Mouse (Mus musculus): ENCODE measurements around the gene Sv2a.
A peak's percentile ranks its signal among the peaks of the same experiment; 100 is the strongest.
"Not testable (repeated sequence)": the region's sequence is repeated elsewhere in the genome, so short reads cannot be mapped to it uniquely, and the experiment has no call there.

The Sv2a gene

DNA sequence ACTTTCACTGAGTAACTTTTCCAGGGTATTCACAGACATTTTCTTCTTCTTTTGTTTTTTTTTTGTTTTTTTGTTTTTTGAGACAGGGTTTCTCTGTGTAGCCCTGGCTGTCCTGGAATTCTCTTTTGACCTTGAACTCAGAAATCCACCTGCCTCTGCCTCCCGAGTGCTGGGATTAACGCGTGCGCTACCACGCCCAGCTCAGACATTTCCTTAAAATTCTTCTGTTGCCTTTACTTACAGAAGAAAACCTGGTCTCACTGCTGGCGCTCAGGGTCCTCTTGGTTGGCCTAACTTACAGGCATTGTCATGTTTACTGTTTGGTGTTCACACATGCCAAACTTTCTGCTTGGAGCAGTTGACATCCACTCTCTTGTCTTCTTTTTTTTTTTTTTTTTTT, 5.7 kb upstream of the Sv2a start:
- DNase-seq: no peak

DNA sequence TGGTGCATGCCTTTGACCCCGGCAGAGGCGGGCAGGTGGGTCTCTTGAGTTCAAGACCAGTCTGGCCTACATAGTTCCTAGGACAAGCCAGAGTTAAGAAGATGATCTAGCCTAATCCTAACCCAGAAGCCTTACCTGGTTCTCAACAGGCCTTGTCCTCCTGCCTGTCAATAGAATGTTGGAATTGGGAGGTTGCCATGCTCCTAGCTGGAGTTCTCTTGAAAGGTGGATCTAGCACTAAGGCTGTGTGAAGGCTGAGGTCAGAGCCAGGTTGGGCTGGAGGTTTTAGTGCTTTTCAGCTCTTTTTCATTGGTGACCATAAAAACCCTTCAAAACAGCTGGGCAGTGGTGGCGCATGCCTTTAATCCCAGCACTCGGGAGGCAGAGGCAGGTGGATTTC, 2.5 kb upstream of the Sv2a start:
- no peak for DNase-seq

DNA sequence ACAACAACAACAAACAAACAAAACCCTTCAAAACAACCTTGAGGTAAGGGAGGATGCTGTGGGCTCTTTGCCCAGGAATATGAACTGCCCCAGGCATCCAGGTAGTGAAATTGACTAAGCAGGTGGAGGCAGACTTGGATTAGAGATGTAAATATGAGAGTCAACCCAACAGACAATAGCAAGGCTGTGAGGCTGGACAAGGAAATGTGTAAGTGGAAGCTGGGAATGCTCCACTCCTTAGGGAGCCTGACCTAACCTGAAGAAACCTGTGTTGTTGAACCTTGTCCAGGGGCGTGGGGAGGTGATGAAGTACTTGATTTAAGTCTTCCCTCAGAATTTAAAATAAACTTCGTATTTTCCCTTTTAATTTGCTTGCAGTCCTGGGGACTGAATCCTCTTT, 2.0 kb upstream of the Sv2a start:
- no peak for DNase-seq

DNA sequence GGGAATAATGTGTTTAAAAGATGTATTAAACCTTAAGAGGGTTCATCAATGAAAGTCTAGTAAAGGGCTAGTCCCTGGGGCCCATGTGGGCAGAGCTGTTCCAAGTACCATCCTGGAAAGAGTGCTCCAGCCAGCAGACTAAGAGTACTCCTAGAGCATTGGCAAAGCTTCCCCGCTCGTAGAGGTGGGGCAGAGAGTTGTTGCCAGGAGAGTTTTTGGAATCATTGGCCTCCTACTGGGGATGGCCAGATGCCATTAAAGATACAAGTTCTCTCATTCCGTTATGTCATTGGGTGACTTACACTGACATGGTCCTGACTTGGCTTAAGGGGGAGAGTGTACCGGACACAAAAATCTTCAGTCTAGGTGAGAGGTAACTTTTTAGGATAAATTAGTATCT, 1.4 kb upstream of the Sv2a start:
- no peak for DNase-seq

DNA sequence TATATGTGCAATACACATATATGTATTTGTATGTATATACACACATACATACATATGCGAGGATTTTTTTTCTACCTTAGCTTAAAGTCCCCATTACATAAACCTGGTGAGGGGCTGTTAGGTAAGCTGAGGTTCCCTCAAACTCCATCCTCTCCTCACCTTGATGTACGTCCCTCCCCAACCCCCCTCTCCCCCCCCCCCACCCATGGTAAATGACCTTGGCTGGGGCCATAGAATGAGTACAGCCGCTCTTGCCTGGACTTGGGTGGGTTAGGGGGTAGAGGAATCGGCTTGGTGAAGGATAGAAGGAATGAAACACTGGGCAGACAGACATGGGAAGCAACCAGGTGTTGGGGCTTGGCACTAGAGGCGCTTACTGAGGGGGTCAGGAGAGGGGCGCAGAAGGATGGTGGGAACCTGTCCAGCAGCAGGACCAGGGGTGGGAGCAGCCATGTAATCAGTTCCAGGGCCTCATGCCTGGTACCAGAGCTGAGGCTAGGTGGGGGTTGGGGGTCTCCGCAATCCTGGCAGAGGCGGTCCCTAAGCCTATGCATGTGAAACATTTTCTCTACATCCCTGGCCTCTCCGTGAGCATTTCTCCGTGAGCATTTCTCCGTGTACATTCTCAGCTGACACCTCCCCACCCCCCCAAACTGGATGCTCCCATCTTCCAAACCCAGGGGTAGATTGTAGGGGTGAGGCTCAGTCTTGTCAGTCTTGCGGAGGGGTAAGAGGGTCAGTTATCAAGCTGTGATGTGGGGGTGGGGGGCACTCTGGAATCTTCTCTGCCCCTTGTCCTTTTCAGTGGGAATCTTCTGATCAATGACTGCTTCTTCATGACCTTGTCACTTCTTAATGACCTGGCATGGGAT, 795 bp downstream of the Sv2a start:
- DNase-seq: peak; percentile 36

DNA sequence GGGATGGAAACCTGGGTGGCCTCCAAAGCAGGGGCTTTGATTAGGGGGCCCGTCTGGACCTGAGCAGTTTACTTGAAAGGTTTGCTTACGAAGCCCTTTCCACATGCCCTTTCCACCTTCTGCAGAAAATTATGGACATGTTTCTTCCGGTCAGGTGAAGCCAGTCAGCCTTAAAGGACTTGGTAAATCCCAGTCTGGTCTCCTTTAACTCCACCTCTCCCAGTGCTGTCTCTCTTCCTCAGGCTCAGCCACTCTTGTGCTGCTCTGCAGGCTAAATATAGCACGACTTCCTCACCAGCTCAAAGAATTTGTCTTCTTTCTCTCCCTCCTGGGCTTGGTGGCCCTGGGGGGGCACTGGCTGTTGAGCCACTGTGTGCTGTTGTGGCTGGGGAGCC, 1.4 kb downstream of the Sv2a start:
- no peak for DNase-seq

DNA sequence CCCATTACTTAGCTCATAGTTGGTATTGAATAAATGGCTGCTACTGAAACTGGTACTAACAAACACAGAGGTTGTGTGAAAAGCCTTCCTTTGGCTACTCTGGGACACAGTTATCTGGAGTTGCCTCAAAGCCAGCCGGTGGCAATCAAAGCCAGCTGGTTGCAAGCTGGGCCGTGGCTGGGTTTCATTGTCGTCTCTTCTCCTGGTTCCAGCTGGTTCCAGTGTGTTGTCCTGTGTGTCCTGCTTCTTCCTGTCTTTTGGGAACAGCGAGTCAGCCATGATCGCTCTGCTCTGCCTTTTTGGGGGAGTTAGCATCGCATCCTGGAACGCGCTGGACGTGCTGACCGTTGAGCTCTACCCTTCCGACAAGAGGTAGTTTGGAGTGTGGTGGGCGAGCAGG, 12.0 kb downstream of the Sv2a start:
- no peak for DNase-seq

DNA sequence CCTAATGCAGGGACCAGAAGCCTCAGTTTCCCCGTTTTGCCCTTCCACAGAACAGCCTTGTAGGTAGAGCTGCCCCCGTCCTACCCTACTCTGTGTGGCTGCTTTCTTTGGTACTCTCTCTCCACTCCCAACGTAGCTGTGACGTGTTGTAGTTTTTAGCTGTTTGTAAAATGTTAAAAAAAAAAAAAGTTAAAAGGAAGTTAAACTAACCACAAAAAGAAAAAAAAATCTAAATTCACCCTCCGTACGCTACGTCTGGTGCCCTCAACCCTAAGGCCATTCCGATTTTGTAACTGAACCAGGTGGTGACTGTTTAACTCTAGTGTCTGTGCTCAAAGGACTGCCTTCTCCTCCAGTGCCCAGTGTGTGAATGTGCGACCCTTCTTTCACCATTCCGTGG, 14.0 kb downstream of the Sv2a start:
- no peak for DNase-seq

DNA sequence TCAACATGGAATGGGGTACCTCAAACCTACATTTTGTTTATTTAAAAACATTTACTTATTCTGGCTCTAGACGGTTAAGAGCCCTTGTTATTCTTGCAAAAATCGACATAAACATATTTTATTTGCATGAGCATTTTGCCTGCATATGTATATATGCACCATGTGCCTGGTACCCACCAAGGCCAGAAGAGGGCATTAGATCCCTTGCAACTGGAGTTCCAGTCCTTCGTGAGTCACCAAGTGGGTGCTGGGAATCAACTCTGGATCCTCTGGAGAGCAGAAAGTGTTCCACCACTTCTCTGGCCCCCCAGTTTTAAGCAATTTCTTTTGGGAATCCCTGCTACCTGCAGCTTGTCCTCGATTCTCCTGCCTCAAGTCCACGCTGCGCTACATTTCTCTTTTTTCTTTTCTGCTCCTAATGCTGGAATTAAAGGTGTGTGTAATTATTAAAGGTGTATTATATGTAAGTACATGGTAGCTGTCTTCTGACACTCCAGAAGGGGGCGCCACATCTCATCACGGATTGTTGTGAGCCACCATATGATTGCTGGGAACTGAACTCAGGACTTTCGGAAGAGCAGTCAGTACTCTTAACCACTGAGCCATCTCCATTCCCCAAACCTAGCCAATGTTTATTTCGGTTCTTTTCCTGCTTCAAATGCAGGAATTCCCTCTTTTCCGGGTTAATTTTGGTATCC, 14.8 kb downstream of the Sv2a start:
- DNase-seq: no peak

DNA sequence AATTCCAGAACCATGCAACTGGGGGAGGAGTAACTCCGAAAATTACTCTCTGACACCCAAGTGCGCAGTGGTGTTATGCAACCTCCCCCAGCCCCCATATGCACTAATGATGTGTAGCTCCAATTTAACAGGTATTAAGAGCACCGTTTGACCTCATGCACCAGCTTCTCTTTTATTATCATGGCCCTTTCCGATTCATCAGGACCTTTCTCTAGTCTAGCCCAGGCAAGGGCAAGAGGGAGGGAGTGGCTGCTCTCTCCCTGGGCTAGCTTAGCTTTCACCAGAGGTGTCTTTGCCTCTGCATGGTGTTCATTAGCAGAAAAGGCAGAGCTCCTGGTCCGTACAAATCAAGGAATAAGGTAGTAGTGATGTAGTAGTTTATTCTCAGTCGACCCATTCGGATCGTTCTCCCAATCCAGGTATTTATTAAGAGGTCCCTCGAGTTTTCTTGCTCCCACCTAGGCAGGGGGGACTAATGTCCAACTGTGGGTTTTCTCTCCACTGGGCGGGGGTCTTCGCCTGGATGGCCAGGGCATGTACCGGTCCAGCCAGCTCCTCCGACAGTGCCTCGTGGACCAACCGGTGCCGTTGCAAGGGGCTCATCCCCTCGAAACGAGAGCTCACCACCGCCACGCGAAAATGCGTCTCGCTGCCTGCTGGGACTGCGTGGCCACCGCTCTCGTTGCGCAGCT, 15.6 kb downstream of the Sv2a start:
- DNase-seq: no peak

DNA sequence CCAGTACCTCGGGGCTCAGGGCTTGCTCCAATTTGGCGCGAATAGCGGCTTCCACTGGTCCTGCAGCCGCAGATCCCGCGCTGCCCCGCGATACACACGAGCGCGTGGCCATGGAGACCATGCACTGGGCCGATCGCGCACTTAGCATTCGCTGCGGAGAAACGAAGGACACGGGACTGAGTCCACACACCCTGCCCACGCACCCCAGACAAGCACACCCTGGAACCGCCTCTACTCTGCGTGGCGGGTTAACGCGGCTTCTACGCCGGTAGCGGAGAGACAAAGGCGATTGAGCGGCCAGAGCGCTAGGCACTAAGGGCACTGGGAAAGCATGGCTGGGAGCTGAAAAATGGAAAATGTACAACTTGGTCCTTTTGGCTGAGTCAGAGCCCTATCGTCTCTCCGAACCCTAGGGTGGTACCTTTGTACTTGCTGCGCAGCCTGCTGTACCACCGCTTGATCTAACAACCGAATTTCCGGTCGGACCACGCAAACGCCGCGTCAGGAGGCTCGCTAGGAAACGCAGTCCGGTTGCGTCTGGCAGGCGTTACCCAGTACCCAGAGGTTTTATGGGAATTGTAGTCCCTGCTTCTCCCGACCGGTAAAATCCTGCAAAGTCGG, 16.3 kb downstream of the Sv2a start:
- DNase-seq: peak; percentile 96

DNA sequence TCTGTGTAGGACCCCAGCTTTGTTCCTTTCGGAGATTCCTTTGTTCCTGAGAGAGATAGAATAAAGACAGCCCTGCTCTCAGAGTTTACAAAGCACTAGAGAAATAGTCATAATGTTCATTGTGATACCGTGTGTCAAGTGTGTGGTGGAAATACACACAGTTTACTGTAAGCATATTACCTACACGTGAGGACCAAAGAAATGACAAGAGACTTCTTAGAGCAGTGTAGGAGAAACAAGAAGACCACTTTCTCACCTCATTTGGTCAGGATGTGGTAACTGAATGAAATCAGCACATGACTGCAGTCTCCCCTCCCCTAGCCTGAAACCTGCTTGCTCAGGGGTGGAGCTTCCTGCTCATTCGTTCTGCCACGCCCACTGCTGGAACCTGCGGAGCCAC, 17.2 kb downstream of the Sv2a start:
- peak; percentile 41 for DNase-seq

DNA sequence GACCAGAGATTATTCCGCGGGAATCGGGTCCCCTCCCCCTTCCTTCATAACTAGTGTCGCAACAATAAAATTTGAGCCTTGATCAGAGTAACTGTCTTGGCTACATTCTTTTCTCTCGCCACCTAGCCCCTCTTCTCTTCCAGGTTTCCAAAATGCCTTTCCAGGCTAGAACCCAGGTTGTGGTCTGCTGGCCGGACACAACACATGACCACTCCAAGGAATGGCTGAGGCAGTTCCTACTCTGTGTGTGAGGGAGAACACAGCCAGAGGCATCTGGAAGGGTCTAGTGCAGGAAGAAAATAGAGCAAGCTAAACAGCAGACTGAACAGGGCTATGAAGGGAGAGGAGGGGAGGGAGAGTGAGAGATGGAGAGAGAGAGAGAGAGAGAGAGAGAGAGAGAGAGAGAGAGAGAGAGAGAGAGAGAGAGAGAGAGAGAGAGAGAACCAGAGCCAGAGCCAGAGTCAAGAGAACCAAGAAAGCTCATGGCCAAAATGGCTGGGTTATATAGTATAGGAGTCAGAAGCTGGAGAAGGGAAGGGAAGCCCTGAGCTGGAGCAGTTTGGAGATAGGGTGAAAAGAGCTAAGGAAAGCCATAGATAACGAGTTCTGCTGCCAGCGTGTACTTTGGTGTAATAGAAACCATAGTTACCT, 17.8 kb downstream of the Sv2a start:
- not testable (repeated sequence) for DNase-seq

DNA sequence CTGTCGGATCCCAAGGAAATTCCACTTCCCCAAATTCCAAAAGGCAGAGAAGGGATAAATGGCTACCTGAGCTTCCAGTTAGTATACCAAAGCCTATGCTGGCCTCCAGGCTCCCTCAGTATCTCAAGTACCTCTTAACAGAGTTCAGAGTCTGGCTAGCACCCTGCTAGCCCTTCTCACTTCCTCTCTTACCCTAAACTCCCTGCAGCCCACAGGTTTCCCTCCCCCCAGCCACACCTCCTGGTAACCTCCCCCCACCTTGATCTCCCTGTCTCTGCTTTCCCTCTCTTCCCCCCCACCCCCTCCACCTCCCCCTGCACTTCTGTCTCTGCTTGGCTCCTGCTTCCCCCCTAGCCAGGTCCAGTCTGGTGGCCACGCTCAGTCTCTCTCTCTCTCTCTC, 18.8 kb downstream of the Sv2a start:
- no peak for DNase-seq

DNA sequence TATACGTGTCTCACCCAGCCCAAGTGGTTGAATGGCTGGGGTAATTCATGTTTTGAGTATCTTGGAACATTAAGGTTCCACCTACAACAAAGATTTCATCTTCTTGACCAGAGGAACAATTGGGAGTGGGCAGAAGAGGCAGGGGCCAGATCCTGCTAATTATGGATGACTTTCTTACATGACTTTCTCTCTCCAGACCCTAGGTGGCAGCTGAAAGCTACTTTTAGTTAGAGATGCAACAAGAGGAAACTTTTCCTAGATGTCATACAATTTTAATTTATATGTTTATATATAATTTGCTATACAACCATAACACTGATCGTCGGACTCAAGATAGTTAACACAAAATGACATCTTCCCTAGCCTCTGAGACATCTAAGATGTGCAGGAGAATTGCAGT, 26.9 kb downstream of the Sv2a start:
- DNase-seq: no peak

DNA sequence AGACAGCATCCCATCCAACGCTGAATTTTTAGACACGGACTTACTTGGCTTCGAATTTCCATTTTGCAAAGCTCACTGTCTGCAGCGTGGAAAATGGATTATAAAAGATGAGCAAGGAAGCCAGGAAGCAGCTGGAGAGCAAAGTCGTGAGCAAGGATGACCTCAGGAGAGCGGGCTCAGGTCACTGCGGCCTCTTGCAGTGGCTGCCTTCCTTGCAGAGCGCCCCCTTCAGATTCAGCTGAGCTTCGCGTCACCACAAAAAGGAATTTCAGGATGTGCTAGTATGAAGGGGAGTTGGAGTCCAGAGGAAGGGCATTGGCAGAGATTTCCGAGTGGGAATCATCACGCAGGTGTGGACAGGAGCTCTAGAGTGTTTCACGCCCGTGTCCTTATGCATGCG, 28.3 kb downstream of the Sv2a start:
- DNase-seq: peak; percentile 44

DNA sequence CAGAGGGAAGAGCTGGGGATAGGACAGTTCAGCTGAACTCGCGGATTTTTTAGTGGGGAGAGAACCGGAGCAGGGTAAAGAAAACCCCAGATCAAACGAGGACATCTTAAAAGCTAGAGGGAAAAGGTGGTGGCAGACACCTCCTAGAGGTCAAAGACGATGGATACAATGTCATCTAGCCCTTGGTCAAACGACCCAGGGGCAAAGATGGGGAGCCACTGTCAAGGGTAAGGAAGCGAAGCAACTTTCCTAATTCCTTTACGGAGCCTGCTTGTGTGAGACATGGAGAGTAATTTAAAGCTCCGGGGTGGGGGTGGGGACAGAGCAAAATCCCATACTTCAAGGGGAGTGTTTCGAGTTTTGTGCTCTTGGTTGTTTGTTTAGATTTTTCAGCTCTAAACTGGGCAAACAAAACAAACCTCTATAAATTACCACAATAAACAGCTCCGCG, 38.3 kb downstream of the Sv2a start:
- DNase-seq: no peak

DNA sequence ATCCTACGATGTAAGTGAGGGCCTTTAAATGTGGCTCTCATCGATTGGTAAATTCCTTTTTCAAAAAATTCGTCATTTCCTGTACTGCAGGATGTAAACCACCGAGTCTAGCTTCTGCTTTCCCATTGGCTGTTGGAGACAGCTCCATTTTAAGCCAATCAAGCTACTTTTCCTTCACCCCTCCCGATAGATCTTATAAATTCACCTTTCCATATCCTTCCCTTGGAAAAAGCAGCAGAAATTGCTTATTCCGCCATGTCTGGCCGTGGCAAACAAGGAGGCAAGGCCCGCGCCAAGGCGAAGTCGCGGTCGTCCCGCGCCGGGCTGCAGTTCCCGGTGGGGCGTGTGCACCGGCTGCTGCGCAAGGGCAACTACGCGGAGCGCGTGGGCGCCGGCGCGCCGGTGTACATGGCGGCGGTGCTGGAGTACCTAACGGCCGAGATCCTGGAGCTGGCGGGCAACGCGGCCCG, 38.7 kb downstream of the Sv2a start, which contains the start of the genes Bola1 and Hist2h2ab:
Bola1 (minus strand) TSS at position 49 of the 470 bp plus-strand sequence.
Hist2h2ab (plus strand) TSS at position 205 of the 470 bp plus-strand sequence.
- DNase-seq: peak; percentile 88

DNA sequence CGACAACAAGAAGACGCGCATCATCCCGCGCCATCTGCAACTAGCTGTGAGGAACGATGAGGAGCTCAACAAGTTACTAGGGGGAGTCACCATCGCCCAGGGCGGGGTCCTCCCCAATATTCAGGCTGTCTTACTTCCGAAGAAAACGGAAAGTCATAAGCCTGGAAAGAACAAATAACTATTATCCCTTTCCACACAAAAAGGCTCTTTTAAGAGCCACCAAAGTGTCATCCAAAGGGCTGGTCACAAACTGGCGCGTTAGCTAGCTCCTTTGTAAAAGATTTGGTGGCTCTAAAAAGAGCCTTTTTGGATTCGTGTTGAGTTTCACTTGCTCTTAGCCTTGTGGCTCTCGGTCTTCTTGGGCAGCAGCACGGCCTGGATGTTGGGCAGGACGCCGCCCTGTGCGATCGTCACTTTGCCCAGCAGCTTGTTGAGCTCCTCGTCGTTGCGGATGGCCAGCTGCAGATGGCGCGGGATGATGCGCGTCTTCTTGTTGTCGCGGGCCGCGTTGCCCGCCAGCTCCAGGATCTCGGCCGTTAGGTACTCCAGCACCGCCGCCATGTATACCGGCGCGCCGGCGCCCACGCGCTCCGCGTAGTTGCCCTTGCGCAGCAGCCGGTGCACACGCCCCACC, 39.3 kb downstream of the Sv2a start:
- peak; percentile 57 for DNase-seq

DNA sequence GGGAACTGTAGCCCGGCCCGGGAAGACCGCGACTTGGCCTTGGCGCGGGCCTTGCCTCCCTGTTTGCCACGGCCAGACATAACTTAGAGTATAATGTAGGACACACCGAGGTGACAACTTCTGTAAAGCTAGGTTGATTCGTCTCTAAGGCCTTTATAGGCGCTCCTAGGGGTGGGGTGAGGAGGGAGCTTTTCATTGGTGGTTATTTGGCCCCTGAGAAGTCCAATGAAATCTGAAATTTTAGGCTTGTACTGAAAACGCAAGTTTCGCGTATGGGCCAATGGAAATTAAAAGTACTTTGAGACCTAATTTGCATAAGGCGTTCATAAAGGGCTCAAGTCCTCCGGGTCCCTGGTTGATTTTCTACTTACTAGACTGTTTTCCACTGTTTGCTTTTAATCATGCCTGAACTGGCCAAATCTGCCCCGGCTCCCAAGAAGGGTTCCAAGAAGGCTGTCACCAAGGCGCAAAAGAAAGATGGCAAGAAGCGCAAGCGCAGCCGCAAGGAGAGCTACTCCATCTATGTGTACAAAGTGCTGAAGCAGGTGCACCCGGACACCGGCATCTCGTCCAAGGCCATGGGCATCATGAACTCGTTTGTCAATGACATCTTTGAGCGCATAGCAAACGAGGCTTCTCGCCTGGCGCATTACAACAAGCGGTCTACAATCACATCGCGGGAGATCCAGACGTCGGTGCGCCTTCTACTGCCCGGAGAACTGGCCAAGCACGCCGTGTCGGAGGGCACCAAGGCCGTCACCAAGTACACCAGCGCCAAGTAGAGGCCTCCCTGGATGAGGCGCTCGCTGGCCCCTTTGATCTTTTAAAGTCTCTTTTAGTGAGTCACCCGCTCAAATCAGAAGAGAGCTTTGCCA, 40.1 kb downstream of the Sv2a start, which contains the start of the genes Hist2h2ac and Hist2h2be:
Hist2h2ac (minus strand) TSS at position 116 of the 875 bp plus-strand sequence.
Hist2h2be (plus strand) TSS at position 355 of the 875 bp plus-strand sequence.
- peak; percentile 94 for DNase-seq

DNA sequence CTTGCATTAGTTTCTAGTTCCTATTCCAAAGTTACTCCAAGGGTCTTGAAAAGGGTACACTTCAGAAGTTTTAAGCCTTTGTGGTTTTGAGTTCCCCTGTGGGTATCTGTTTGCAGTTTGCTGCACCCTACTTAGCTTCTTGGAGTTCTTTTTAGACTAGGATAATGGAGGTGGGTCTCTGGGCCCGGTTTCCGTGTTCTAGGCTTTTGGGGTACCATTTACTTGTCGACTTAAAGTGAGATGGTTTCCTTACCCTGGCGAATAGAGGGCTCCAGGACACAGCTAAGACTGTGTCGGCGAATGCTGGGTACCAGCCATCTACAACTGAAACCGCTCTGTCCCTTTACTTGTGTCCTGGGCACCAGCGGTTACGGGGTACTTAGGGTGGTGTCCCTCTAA, 40.7 kb downstream of the Sv2a start:
- peak; percentile 23 for DNase-seq
